1 mouse cellular context compared by ENCODE assay signal in the genomic region with DNA sequence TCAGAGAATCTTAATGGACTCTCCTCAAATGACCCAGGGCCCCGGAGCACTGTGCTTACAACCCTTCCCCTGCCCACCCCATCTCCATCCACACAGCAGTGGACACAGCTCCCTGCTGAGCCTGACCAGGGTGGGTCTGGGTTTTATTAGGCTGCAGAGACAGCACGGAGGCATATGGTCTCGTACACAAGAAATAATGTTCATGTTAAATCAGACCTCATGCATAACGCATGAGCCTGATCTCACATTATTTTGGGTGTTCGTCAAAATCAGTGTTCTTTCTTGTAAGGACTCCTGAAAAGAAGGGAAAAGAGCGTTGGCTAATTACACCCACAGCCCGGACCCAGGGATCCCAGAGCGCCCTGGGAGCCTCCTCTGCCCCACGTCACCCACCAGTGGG.
TF ChIP-seq lines count a peak whose summit lies in the region.

No protein-coding gene starts in this region.

TF ChIP-seq in myocyte, 11 proteins besides CTCF, POLR2A, EP300 and RAD21:
- TF ChIP-seq CEBPB (IDR thresholded peaks at IDR 0.05; ENCODE audit: insufficient read depth, poor library complexity, severe bottlenecking) (no peak), USF1 (IDR thresholded peaks at IDR 0.05; ENCODE audit: low read depth) (no peak), E2F4 (IDR thresholded peaks at IDR 0.05; ENCODE audit: insufficient read depth) (no peak), TCF12 (IDR thresholded peaks at IDR 0.05; ENCODE audit: insufficient read depth, poor library complexity, severe bottlenecking) (no peak), MAX (IDR thresholded peaks at IDR 0.05; ENCODE audit: low read depth) (no peak), POLR2AphosphoS2 (IDR thresholded peaks at IDR 0.05; ENCODE audit: insufficient read length, low read depth) (no peak), SRF (IDR thresholded peaks at IDR 0.05; ENCODE audit: control insufficient read depth, insufficient read length, low read depth) (no peak), TCF3 (IDR thresholded peaks at IDR 0.05; ENCODE audit: insufficient read length, low read depth) (no peak)
